Mouse (Mus musculus) lung, adult 2 months (tissue): Measurements from ENCODE around the gene Mpg.

Experiments used
- CTCF ChIP-seq: fragments of 200-500 bp; IDR thresholded peaks from 2 replicates; pipeline ENCODE4 v1.5.1; 2011; ENCODE audit warnings: mild to moderate bottlenecking, low read length, control low read depth; ENCODE audit not compliant: insufficient read depth
- POLR2A ChIP-seq: fragments of 200-500 bp; IDR thresholded peaks from 2 replicates; pipeline ENCODE4 v1.6.1; 2011; ENCODE audit warnings: low read depth, mild to moderate bottlenecking, control low read depth, low read length, borderline replicate concordance; ENCODE audit errors: extremely low read depth

DNA sequence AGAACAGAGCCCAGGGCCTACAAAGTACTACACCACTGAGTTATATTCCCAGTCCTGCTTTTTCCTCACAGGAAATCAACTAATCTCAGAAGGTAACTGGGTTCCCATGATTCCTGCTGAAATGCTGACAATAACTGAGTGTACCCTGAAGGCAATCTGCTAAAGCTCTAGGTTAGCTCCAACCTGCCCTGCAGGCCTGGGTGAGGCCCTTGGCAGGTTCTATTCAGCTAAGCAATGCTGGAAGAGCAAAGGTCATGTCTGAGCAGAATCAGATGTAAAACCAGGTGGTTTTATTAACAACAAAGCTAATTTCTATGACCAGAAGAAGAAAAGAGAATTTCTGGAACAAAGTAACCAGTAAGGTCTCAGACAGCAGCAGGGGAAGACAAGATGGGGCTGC, 15.1 kb downstream of the Mpg start:
- TF ChIP-seq POLR2A = no peak
- no peak for TF ChIP-seq CTCF
